Mouse (Mus musculus): ENCODE results near the gene Pde4d. TPM values are rescaled to one million over a fixed set of nuclear protein-coding genes. Genes with fewer than 3 reads are reported as not detected.

The Pde4d gene
- total RNA-seq, 2 experiments from 2014 or later, result 284 to 289 TPM

- DNase-seq (ENCODE audit: low spot score), result peak; percentile 49
Measured at GRCm38 (mm10) chr13:109558341-109559257, 1108.9 kb downstream of the Pde4d start.

- no peak for DNase-seq (ENCODE audit: low spot score)
Measured at GRCm38 (mm10) chr13:109560261-109560660, 1110.5 kb downstream of the Pde4d start.

GRCm38 (mm10) chr13:109568638-109569468 lies 1119.1 kb downstream of the Pde4d start:
- no peak for DNase-seq (ENCODE audit: low spot score)

- DNase-seq (ENCODE audit: low spot score), result no peak
Measured at GRCm38 (mm10) chr13:109569491-109569890, 1119.7 kb downstream of the Pde4d start.

GRCm38 (mm10) chr13:109576725-109577124 lies 1127.0 kb downstream of the Pde4d start:
- no peak for DNase-seq (ENCODE audit: low spot score)

GRCm38 (mm10) chr13:109577454-109577853 lies 1127.7 kb downstream of the Pde4d start:
- DNase-seq (ENCODE audit: low spot score), result no peak

GRCm38 (mm10) chr13:109577901-109578300 lies 1128.2 kb downstream of the Pde4d start:
- peak; percentile 38 for DNase-seq (ENCODE audit: low spot score)

- DNase-seq (ENCODE audit: low spot score), result no peak
Measured at GRCm38 (mm10) chr13:109581284-109582070, 1131.7 kb downstream of the Pde4d start.

GRCm38 (mm10) chr13:109590048-109590447 lies 1140.3 kb downstream of the Pde4d start:
- no peak for DNase-seq (ENCODE audit: low spot score)

GRCm38 (mm10) chr13:109592192-109592797 lies 1142.5 kb downstream of the Pde4d start:
- DNase-seq (ENCODE audit: low spot score), result no peak

- no peak for DNase-seq (ENCODE audit: low spot score)
Measured at GRCm38 (mm10) chr13:109599711-109600110, 1150.0 kb downstream of the Pde4d start.

GRCm38 (mm10) chr13:109604017-109604416 lies 1154.3 kb downstream of the Pde4d start:
- DNase-seq (ENCODE audit: low spot score), result no peak

GRCm38 (mm10) chr13:109605140-109605539 lies 1155.4 kb downstream of the Pde4d start:
- no peak for DNase-seq (ENCODE audit: low spot score)

GRCm38 (mm10) chr13:109609106-109609804 lies 1159.5 kb downstream of the Pde4d start:
- no peak for DNase-seq (ENCODE audit: low spot score)

- peak; percentile 41 for DNase-seq (ENCODE audit: low spot score)
Measured at GRCm38 (mm10) chr13:109609805-109610187, 1160.0 kb downstream of the Pde4d start.

- DNase-seq (ENCODE audit: low spot score), result no peak
Measured at GRCm38 (mm10) chr13:109610772-109611171, 1161.0 kb downstream of the Pde4d start.

- no peak for DNase-seq (ENCODE audit: low spot score)
Measured at GRCm38 (mm10) chr13:109615213-109615784, 1165.6 kb downstream of the Pde4d start.

- no peak for DNase-seq (ENCODE audit: low spot score)
Measured at GRCm38 (mm10) chr13:109615785-109616281, 1166.1 kb downstream of the Pde4d start.

GRCm38 (mm10) chr13:109619158-109619657 lies 1169.5 kb downstream of the Pde4d start:
- no peak for DNase-seq (ENCODE audit: low spot score)

- no peak for DNase-seq (ENCODE audit: low spot score)
Measured at GRCm38 (mm10) chr13:109622207-109622606, 1172.5 kb downstream of the Pde4d start.

Data from gastrocnemius, adult 18-20 months (tissue).